Mouse (Mus musculus) heart, postnatal 0 days (tissue): ENCODE data around the gene Mst1r.

Experiments used
- CTCF ChIP-seq: IDR thresholded peaks from 2 replicates; pipeline ENCODE4 v1.5.1; 2016; ENCODE audit warnings: antibody characterized with exemption, control low read depth, low read depth
- EP300 ChIP-seq: IDR thresholded peaks from 2 replicates; pipeline ENCODE4 v1.6.1; 2016; ENCODE audit warnings: antibody characterized with exemption, low read depth

DNA sequence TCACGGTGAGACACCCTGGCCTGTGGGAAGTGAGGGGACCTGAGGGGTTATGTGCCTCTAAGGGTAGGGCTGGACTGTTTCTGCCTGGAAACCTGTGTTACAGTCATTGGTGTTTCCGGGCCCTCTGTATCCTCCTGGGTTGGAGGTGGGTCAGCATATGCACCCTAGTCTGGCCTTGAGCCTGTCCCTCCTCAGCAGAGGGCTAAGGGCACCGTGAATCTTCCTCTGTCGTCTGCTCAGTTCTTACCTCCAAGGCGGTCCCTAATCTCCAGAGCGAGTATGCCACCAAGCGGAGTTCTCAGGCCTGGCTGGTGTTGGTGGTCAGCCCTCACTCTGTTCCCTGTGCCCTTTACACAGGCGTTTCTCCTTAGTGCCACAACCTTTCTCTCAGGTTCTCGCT lies 56.2 kb downstream of the Mst1r start:
- TF ChIP-seq CTCF: no peak
- TF ChIP-seq EP300: no peak
